ENCODE assay signal across 14 mouse cellular contexts in genomic region chr9:88273304-88273703, GRCm38 (mm10). TPM values are rescaled to one million over a fixed set of nuclear protein-coding genes. Genes with fewer than 3 reads are reported as not detected.
DNase-seq lines count a peak whose midpoint lies in the region; ATAC-seq and TF ChIP-seq lines count a peak whose summit lies in the region.
"Had no signal": no experiment of that assay in that cellular context is flagged by ENCODE, and none has a peak within 500 bp of the region (broad histone marks: within the 10 kb centered on the region; RNA-seq: fewer than 3 reads in every experiment).

No protein-coding gene starts in this region.

- no peak for DNase-seq in heart, postnatal 10 days
- peak; percentile 41 for DNase-seq in CD4-positive helper T cell, adult 2 months (ENCODE audit: low read depth, low spot score)
- no peak for DNase-seq in midbrain, postnatal 0 days (ENCODE audit: low spot score)
- no peak for DNase-seq in yolk sac, embryonic 10.5 days (ENCODE audit: low spot score)
- no peak for DNase-seq in layer of hippocampus, adult 18-20 months (ENCODE audit: low spot score in 2 of 2)
- DNase-seq: right cerebral cortex, adult 18-20 months; thymus, postnatal 25 days had no signal

- no peak overlapping the region for H3K4me3 ChIP-seq in heart, embryonic 15.5 days
- H3K4me3 ChIP-seq in midbrain, postnatal 0 days (ENCODE audit: low read depth, low read length), result no peak overlapping the region
- H3K4me3 ChIP-seq: limb, embryonic 13.5 days; midbrain, embryonic 10.5 days; neural tube, embryonic 13.5 days had no signal

- H3K9ac ChIP-seq in heart, embryonic 15.5 days, result no peak overlapping the region
- no peak overlapping the region for H3K9ac ChIP-seq in midbrain, postnatal 0 days (replicated peaks; ENCODE audit: low read length, poor library complexity, severe bottlenecking)
- H3K9ac ChIP-seq: limb, embryonic 13.5 days; neural tube, embryonic 13.5 days had no signal

- H3K27ac ChIP-seq in heart, embryonic 15.5 days, result 0 out of 2 replicates have a peak overlapping the region, but pooled peaks have one; percentile 82
- no peak overlapping the region for H3K27ac ChIP-seq in midbrain, postnatal 0 days (ENCODE audit: low read depth, low read length)
- H3K27ac ChIP-seq: limb, embryonic 13.5 days; midbrain, embryonic 10.5 days; neural tube, embryonic 13.5 days had no signal

- WGBS in heart, embryonic 15.5 days, result 70% methylated on average over 4 of the region's 4 CpGs
- WGBS in midbrain, postnatal 0 days, result 87% methylated on average over 4 of the region's 4 CpGs

- H3K36me3 ChIP-seq in heart, embryonic 15.5 days, result no peaks in the 10 kb centered on the region
- no peaks in the 10 kb centered on the region for H3K36me3 ChIP-seq in midbrain, postnatal 0 days (ENCODE audit: insufficient read depth, low read length)
- H3K36me3 ChIP-seq: limb, embryonic 13.5 days; midbrain, embryonic 10.5 days; neural tube, embryonic 13.5 days had no signal

- peaks cover 25% of the 10 kb centered on the region for H3K4me1 ChIP-seq in heart, embryonic 15.5 days (replicated peaks)
- no peaks in the 10 kb centered on the region for H3K4me1 ChIP-seq in midbrain, postnatal 0 days (ENCODE audit: insufficient read depth, low read length)
- H3K4me1 ChIP-seq: limb, embryonic 13.5 days; midbrain, embryonic 10.5 days; neural tube, embryonic 13.5 days had no signal

- no peaks in the 10 kb centered on the region for H3K9me3 ChIP-seq in heart, embryonic 15.5 days (replicated peaks)
- no peaks in the 10 kb centered on the region for H3K9me3 ChIP-seq in midbrain, postnatal 0 days (ENCODE audit: low read length)
- H3K9me3 ChIP-seq: limb, embryonic 13.5 days; midbrain, embryonic 10.5 days; neural tube, embryonic 13.5 days had no signal

- no peaks in the 10 kb centered on the region for H3K27me3 ChIP-seq in heart, embryonic 15.5 days
- no peaks in the 10 kb centered on the region for H3K27me3 ChIP-seq in midbrain, postnatal 0 days (ENCODE audit: insufficient read depth, low read length)
- H3K27me3 ChIP-seq: limb, embryonic 13.5 days; neural tube, embryonic 13.5 days had no signal

- H3K4me2 ChIP-seq in heart, embryonic 15.5 days, result no peak overlapping the region
- H3K4me2 ChIP-seq in midbrain, postnatal 0 days (ENCODE audit: low read depth, low read length, poor library complexity, severe bottlenecking), result no peak overlapping the region
- H3K4me2 ChIP-seq: limb, embryonic 13.5 days; neural tube, embryonic 13.5 days had no signal

- ATAC-seq in heart, embryonic 15.5 days (replicated peaks; ENCODE audit: insufficient number of reproducible peaks, insufficient read depth, low FRiP score, low read depth), result no peak
- peak; percentile 96 to 98 for ATAC-seq in hematopoietic stem cell, adult 5-6 weeks (replicated peaks in 1 of 2; ENCODE audit: insufficient read depth in 1 of 2, low FRiP score in 2 of 2, low TSS enrichment in 1 of 2, low read depth in 1 of 2, poor library complexity in 2 of 2, severe bottlenecking in 2 of 2)
- peak; percentile 96 for ATAC-seq in megakaryocyte progenitor cell, adult 5-6 weeks (replicated peaks; ENCODE audit: poor library complexity)
- no peak for ATAC-seq in midbrain, postnatal 0 days (ENCODE audit: low FRiP score)
- ATAC-seq: forebrain, embryonic 14.5 days had no signal

- intact Hi-C loops in heart, postnatal 10 days (cut with DNase I), result no loop called here

- TF ChIP-seq CTCF in midbrain, postnatal 0 days (IDR thresholded peaks at IDR 0.05), result no peak

RNA-seq across cellular contexts. Expression of gene Nt5e, which starts 53.7 kb away (rescaled TPM):
- polyA plus RNA-seq in heart, embryonic 15.5 days (2015; fragmentation: Nextera tagmentation; extraction: Ambion mirVana), result 4.4 and 5.0 TPM in 2 replicates
- 10 to 100 TPM; 11.6 to 12.5 TPM for total RNA-seq in heart, postnatal 10 days (2021)
- total RNA-seq in hematopoietic stem cell, adult 5-6 weeks (2017), result 1.8 and 2.0 TPM in 2 replicates
- total RNA-seq in megakaryocyte progenitor cell, adult 5-6 weeks (2015), result 0.22 and 0.64 TPM in 2 replicates
- 0.84 and 1.1 TPM in 2 replicates for total RNA-seq in megakaryocyte progenitor cell, adult 5-6 weeks (2017)
- 4.2 and 5.3 TPM in 2 replicates for total RNA-seq in midbrain, postnatal 0 days (2014; rRNA removed)
- polyA plus RNA-seq in midbrain, postnatal 0 days (2015; fragmentation: Nextera tagmentation; extraction: Ambion mirVana), result 2.2 and 2.6 TPM in 2 replicates
- total RNA-seq in layer of hippocampus, adult 18-20 months (2021), result 1 to 10 TPM; 2.7 to 3.7 TPM

Comparison
In these comparisons a context has a peak if more than half of its experiments do, and no peak if none do; other contexts are left out.
1. ATAC-seq: peak in hematopoietic stem cell, adult 5-6 weeks (2 of 2) and megakaryocyte progenitor cell, adult 5-6 weeks (single experiment); none in heart, embryonic 15.5 days (single experiment) and midbrain, postnatal 0 days (single experiment).